Mouse (Mus musculus) frontal cortex, adult 2 months (tissue): ENCODE results near the gene Clstn1. TPM values are rescaled to one million over a fixed set of nuclear protein-coding genes. Genes with fewer than 3 reads are reported as not detected.
"Not testable (repeated sequence)": the region's sequence is repeated elsewhere in the genome, so short reads cannot be mapped to it uniquely, and the experiment has no call there.

Experiments
- DNase-seq, 2 experiments: peaks; one replicate each; pipeline ENCODE4 v3.0.0; 2022; ENCODE audit warnings: low spot score in 1 of 2; ENCODE audit errors: extremely low spot score in 1 of 2
- polyA plus RNA-seq: library from polyadenylated mRNA; depleted of rRNA; stranded (reverse); fragments of >200 nt; gene quantifications from 2 replicates; pipeline ENCODE4 v1.2.3, GENCODE M21; 2012

Gene Clstn1
- polyA plus RNA-seq, 1 experiment, result 310 TPM

- DNase-seq, result no peak
Measured at GRCm38 (mm10) chr4:149594913-149595581, 8.8 kb downstream of the Clstn1 start.

GRCm38 (mm10) chr4:149597641-149598208 is 11.5 kb downstream of the Clstn1 start:
- no peak for DNase-seq

GRCm38 (mm10) chr4:149599549-149599948 is 13.3 kb downstream of the Clstn1 start:
- DNase-seq, result no peak

GRCm38 (mm10) chr4:149600130-149600529 is 13.9 kb downstream of the Clstn1 start:
- DNase-seq, result no peak

GRCm38 (mm10) chr4:149601484-149601883 is 15.2 kb downstream of the Clstn1 start:
- DNase-seq, result no peak

- DNase-seq, result no peak
Measured at GRCm38 (mm10) chr4:149602236-149602635, 16.0 kb downstream of the Clstn1 start.

GRCm38 (mm10) chr4:149603860-149604259 is 17.6 kb downstream of the Clstn1 start:
- no peak for DNase-seq

GRCm38 (mm10) chr4:149604518-149604917 is 18.2 kb downstream of the Clstn1 start:
- DNase-seq, result no peak

GRCm38 (mm10) chr4:149606056-149606455 is 19.8 kb downstream of the Clstn1 start:
- peak in 1 of 2 experiments; percentile 31 for DNase-seq

- no peak for DNase-seq
Measured at GRCm38 (mm10) chr4:149606766-149607358, 20.6 kb downstream of the Clstn1 start.

GRCm38 (mm10) chr4:149607591-149608308 is 21.5 kb downstream of the Clstn1 start:
- no peak for DNase-seq

- no peak for DNase-seq
Measured at GRCm38 (mm10) chr4:149608309-149608638, 22.0 kb downstream of the Clstn1 start.

- DNase-seq, result peak; percentile 46 to 71
Measured at GRCm38 (mm10) chr4:149609256-149610025, 23.2 kb downstream of the Clstn1 start.

GRCm38 (mm10) chr4:149611376-149612044 is 25.2 kb downstream of the Clstn1 start:
- peak in 1 of 2 experiments; percentile 72 for DNase-seq

GRCm38 (mm10) chr4:149613497-149613896 is 27.2 kb downstream of the Clstn1 start:
- DNase-seq, result not testable (repeated sequence)

GRCm38 (mm10) chr4:149614869-149615268 is 28.6 kb downstream of the Clstn1 start:
- DNase-seq, result no peak

GRCm38 (mm10) chr4:149616999-149617398 is 30.7 kb downstream of the Clstn1 start:
- DNase-seq, result not testable (repeated sequence)

- DNase-seq, result no peak
Measured at GRCm38 (mm10) chr4:149619988-149620387, 33.7 kb downstream of the Clstn1 start.

- DNase-seq, result no peak
Measured at GRCm38 (mm10) chr4:149621286-149621685, 35.0 kb downstream of the Clstn1 start.

- no peak for DNase-seq
Measured at GRCm38 (mm10) chr4:149623711-149624110, 37.4 kb downstream of the Clstn1 start.
